Mouse (Mus musculus) CH12.LX (cell line): ENCODE data around the gene Kcnk3. TPM values are rescaled to one million over a fixed set of nuclear protein-coding genes. Genes with fewer than 3 reads are reported as not detected.

ENCODE experiments used
- DNase-seq: peaks from one replicate; pipeline ENCODE4 v3.0.0-alpha.2; 2013; ENCODE audit errors: extremely low read depth
- H3K27ac ChIP-seq: 2 replicates; pipeline ENCODE4 v1.5.1; 2012; ENCODE audit warnings: low read depth, mild to moderate bottlenecking, control low read depth, moderate library complexity; ENCODE audit not compliant: insufficient read depth
- H3K27me3 ChIP-seq: replicated peaks from 2 replicates; pipeline ENCODE3; 2012; ENCODE audit warnings: inconsistent platforms
- H3K36me3 ChIP-seq, 2 experiments: replicated peaks in 1 of 2; 2 replicates each; pipeline versions ENCODE3 to v1.6.1; 2012; ENCODE audit warnings: inconsistent platforms in 1 of 2, low read length in 1 of 2, mild to moderate bottlenecking in 1 of 2, mixed read lengths in 1 of 2, moderate library complexity in 1 of 2; ENCODE audit not compliant: control insufficient read depth in 1 of 2, insufficient read depth in 1 of 2
- H3K4me1 ChIP-seq, 2 experiments: 2 replicates each; pipeline ENCODE4 v1.6.1; 2012; ENCODE audit warnings: inconsistent platforms in 1 of 2, moderate library complexity in 1 of 2; ENCODE audit not compliant: insufficient read depth in 2 of 2, control insufficient read depth in 1 of 2
- H3K4me2 ChIP-seq: 2 replicates; pipeline ENCODE4 v1.6.1; 2012; ENCODE audit warnings: low read depth, mild to moderate bottlenecking, control low read depth; ENCODE audit not compliant: poor library complexity, insufficient read depth, severe bottlenecking
- H3K4me3 ChIP-seq, 3 experiments: fragments of 150-350 bp in 1 of 3; sonication (generic) in 1 of 3; replicated peaks in 1 of 3; 2 replicates each; pipeline versions ENCODE3 to v1.5.1; 2011 to 2012; ENCODE audit warnings: low read depth in 2 of 3, low read length in 2 of 3, mild to moderate bottlenecking in 2 of 3, moderate library complexity in 2 of 3, control low read depth in 1 of 3, improper control_type of control experiment in 1 of 3, inconsistent platforms in 1 of 3, mixed read lengths in 1 of 3; ENCODE audit not compliant: poor library complexity in 1 of 3
- H3K79me2 ChIP-seq: replicated peaks from 2 replicates; pipeline ENCODE4 v1.6.1; 2012; ENCODE audit warnings: mild to moderate bottlenecking, moderate library complexity; ENCODE audit not compliant: control insufficient read depth, poor library complexity, insufficient read depth, severe bottlenecking; ENCODE audit errors: extremely low read depth
- H3K9ac ChIP-seq: 2 replicates; pipeline ENCODE4 v1.6.1; 2012; ENCODE audit warnings: low read depth, mild to moderate bottlenecking, control low read depth, moderate library complexity; ENCODE audit not compliant: insufficient read depth
- H3K9me3 ChIP-seq: replicated peaks from 2 replicates; pipeline ENCODE3; 2012; ENCODE audit warnings: low read length, inconsistent platforms, mixed read lengths
- BHLHE40 ChIP-seq: IDR thresholded peaks from 2 replicates; pipeline ENCODE4 v1.6.1; 2011; ENCODE audit warnings: mild to moderate bottlenecking, low read depth, low read length, improper control_type of control experiment
- CHD2 ChIP-seq: IDR thresholded peaks from 2 replicates; pipeline ENCODE4 v1.6.1; 2011; ENCODE audit warnings: low read length, improper control_type of control experiment
- CTCF ChIP-seq, 2 experiments: IDR thresholded peaks in 1 of 2; conservative IDR thresholded peaks in 1 of 2; 2 replicates each; pipeline ENCODE4 v1.5.1; 2011 to 2012; ENCODE audit warnings: low read depth in 2 of 2, low read length in 2 of 2, improper control_type of control experiment in 1 of 2, inconsistent platforms in 1 of 2, mild to moderate bottlenecking in 1 of 2, moderate library complexity in 1 of 2
- E2F4 ChIP-seq: IDR thresholded peaks from 2 replicates; pipeline ENCODE4 v1.6.1; 2011; ENCODE audit warnings: low read depth, low read length, improper control_type of control experiment; ENCODE audit not compliant: insufficient replicate concordance
- ETS1 ChIP-seq: conservative IDR thresholded peaks from 2 replicates; pipeline ENCODE4 v1.6.1; 2012; ENCODE audit warnings: low read depth, mild to moderate bottlenecking, inconsistent platforms, low read length, improper control_type of control experiment, moderate library complexity
- GABPA ChIP-seq: IDR thresholded peaks from 2 replicates; pipeline ENCODE4 v1.6.1; 2012; ENCODE audit warnings: low read depth, low read length, improper control_type of control experiment, inconsistent platforms; ENCODE audit not compliant: insufficient replicate concordance
- HCFC1 ChIP-seq: IDR thresholded peaks from 2 replicates; pipeline ENCODE4 v1.6.1; 2012; ENCODE audit warnings: low read depth, mild to moderate bottlenecking, inconsistent platforms, low read length, improper control_type of control experiment
- JUN ChIP-seq: IDR thresholded peaks from 2 replicates; pipeline ENCODE4 v1.6.1; 2011; ENCODE audit warnings: low read depth, mild to moderate bottlenecking, low read length, improper control_type of control experiment, moderate library complexity; ENCODE audit not compliant: insufficient read depth
- JUND ChIP-seq: conservative IDR thresholded peaks from 2 replicates; pipeline ENCODE4 v1.6.1; 2011; ENCODE audit warnings: low read depth, low read length, improper control_type of control experiment
- KAT2A ChIP-seq: IDR thresholded peaks from 2 replicates; pipeline ENCODE4 v1.6.1; 2012; ENCODE audit warnings: low read length, improper control_type of control experiment, inconsistent platforms; ENCODE audit not compliant: insufficient replicate concordance
- MAFK ChIP-seq: IDR thresholded peaks from 2 replicates; pipeline ENCODE4 v1.6.1; 2011; ENCODE audit warnings: low read length, improper control_type of control experiment; ENCODE audit not compliant: insufficient replicate concordance
- MAX ChIP-seq: IDR thresholded peaks from 2 replicates; pipeline ENCODE4 v1.6.1; 2011; ENCODE audit warnings: low read length, improper control_type of control experiment
- MEF2A ChIP-seq: IDR thresholded peaks from 2 replicates; pipeline ENCODE4 v1.6.1; 2014; ENCODE audit warnings: low read depth, mild to moderate bottlenecking, inconsistent platforms, low read length, improper control_type of control experiment, borderline replicate concordance
- MXI1 ChIP-seq: IDR thresholded peaks from 2 replicates; pipeline ENCODE4 v1.6.1; 2011; ENCODE audit warnings: mild to moderate bottlenecking, low read depth, low read length, improper control_type of control experiment
- MYC ChIP-seq: IDR thresholded peaks from 2 replicates; pipeline ENCODE4 v1.6.1; 2011; ENCODE audit warnings: low read depth, mild to moderate bottlenecking, improper control_type of control experiment, low read length
- NRF1 ChIP-seq: IDR thresholded peaks from 2 replicates; pipeline ENCODE4 v1.6.1; 2014; ENCODE audit warnings: low read depth, mild to moderate bottlenecking, inconsistent platforms, low read length, improper control_type of control experiment, moderate library complexity
- PAX5 ChIP-seq: IDR thresholded peaks from 2 replicates; pipeline ENCODE4 v1.6.1; 2012; ENCODE audit warnings: low read length, inconsistent platforms, mixed read lengths
- POLR2AphosphoS2 ChIP-seq: IDR thresholded peaks from 2 replicates; pipeline ENCODE4 v1.6.1; 2011; ENCODE audit warnings: low read depth, low read length, improper control_type of control experiment
- RAD21 ChIP-seq: IDR thresholded peaks from 2 replicates; pipeline ENCODE4 v1.6.1; 2011; ENCODE audit warnings: low read depth, mild to moderate bottlenecking, low read length, improper control_type of control experiment, moderate library complexity
- RCOR1 ChIP-seq: conservative IDR thresholded peaks from 2 replicates; pipeline ENCODE4 v1.6.1; 2012; ENCODE audit warnings: low read depth, mild to moderate bottlenecking, inconsistent platforms, low read length, improper control_type of control experiment
- SIN3A ChIP-seq: IDR thresholded peaks from 2 replicates; pipeline ENCODE4 v1.6.1; 2012; ENCODE audit warnings: low read length, improper control_type of control experiment, inconsistent platforms
- SMC3 ChIP-seq: IDR thresholded peaks from 2 replicates; pipeline ENCODE4 v1.6.1; 2011; ENCODE audit warnings: low read depth, low read length, improper control_type of control experiment
- TBP ChIP-seq: conservative IDR thresholded peaks from 2 replicates; pipeline ENCODE4 v1.6.1; 2011; ENCODE audit warnings: low read depth, low read length, improper control_type of control experiment
- USF1 ChIP-seq: IDR thresholded peaks from 2 replicates; pipeline ENCODE4 v1.6.1; 2014; ENCODE audit warnings: low read depth, mild to moderate bottlenecking, inconsistent platforms, low read length, improper control_type of control experiment
- ZKSCAN1 ChIP-seq: IDR thresholded peaks from 2 replicates; pipeline ENCODE4 v1.6.1; 2012; ENCODE audit warnings: low read depth, inconsistent platforms, low read length, improper control_type of control experiment, borderline replicate concordance
- ZNF384 ChIP-seq: IDR thresholded peaks from 2 replicates; pipeline ENCODE4 v1.6.1; 2012; ENCODE audit warnings: low read depth, low read length, improper control_type of control experiment, inconsistent platforms
- dilution Hi-C: fragments of 300-500 bp; cut with MboI; formaldehyde crosslinking; loops from 2 replicates; pipeline ENCODE4 v1.14.3; 2020; ENCODE audit warnings: low sequenced_read_pairs; ENCODE audit not compliant: extremely low pct_unique_long_range_greater_than_20kb, extremely low pct_ligation_motif_present
- in situ Hi-C: fragments of 300-500 bp; cut with MboI; formaldehyde crosslinking; loops from 3 replicates; pipeline ENCODE4 v1.14.3; 2019; ENCODE audit warnings: low sequenced_read_pairs, low pct_ligation_motif_present, low pct_unique_long_range_greater_than_20kb, mixed read lengths
- polyA plus RNA-seq: library from polyadenylated mRNA; unstranded; fragments of >175 nt; gene quantifications from 2 replicates; pipeline ENCODE4 v1.2.1, GENCODE M21; 2012; ENCODE audit warnings: low read depth; ENCODE audit not compliant: insufficient read length
- total RNA-seq, 2 experiments: library from RNA; depleted of rRNA; stranded (reverse); fragments of 300-350 nt in 1 of 2; fragments of >200 nt in 1 of 2; gene quantifications; 2 replicates each; pipeline ENCODE4 v1.2.3; 2012 to 2014

The Kcnk3 gene
- total and polyA plus RNA-seq, 3 experiments: not detected

DNA sequence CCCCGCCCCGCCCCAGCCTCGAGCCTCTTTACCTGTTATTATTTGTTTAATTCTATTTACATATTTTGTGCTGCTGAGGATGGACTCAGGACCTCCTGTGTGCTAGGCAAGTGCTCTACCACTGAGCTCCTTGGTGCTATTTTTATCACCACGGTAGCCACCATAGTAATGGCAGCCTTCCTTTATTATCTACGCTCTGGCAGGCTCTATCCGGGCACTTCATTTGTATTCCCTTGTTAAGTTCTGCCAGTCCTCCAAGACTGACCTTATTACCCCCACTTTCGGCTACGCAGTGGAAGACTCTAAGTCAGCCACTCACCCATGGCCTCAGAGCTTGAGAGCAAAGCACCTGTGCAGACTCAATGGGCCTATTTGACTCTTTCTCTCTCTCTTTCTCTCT lies 3.8 kb downstream of the Kcnk3 start:
- Histone ChIP-seq H3K9ac (no peak overlapping the region), H3K79me2 (no peaks in the 10 kb centered on the region), H3K4me3 (no peak overlapping the region), H3K4me2 (no peak overlapping the region), H3K36me3 (no peaks in the 10 kb centered on the region), H3K4me1 (peaks cover 22 to 50% of the 10 kb centered on the region in 2 experiments), H3K27ac (no peak overlapping the region), H3K27me3 (peaks cover 25% of the 10 kb centered on the region), H3K9me3 (peaks cover 5% of the 10 kb centered on the region)
- DNase-seq: no peak
- in situ Hi-C loops: no loop called here
- TF ChIP-seq POLR2AphosphoS2 (no peak), RCOR1 (no peak), HCFC1 (no peak), CHD2 (no peak), GABPA (no peak), NRF1 (no peak), USF1 (no peak), ZNF384 (no peak), MAFK (no peak), MEF2A (no peak), ETS1 (no peak), KAT2A (no peak), TBP (no peak), JUND (no peak)
- dilution Hi-C loops: no loop called here

DNA sequence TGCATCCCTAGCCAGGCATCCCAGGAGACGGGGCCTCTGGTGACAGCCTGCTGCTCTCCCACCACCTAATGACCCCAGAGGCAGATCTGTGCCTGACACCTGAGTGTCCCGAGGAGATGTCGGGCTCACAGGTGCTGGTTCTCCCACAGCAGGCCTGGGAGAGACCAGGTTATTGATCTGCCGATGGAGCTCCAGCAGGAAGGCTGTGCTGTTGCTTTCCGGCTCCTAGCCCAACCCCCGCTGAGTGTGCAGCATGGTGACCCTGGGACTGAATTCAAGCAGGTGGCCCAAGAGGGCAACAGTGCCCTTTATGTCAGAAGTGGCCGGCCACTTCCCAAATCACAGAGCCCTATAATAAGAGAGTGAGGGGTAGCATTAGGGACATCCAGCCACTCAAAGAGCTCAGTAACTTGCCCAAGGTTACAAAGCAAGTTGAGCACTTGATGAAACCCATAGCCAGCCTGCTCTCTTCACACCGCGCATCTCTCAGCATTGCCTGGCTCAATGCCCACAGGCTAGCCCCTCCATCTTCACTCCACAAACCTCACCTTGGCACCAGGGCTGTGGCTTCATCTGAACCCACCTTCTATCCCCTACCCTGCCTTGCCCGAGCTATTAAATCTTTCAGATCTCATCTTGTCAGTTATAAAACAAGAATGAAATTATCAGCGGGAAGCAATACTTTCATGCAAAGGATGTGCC lies 4.5 kb downstream of the Kcnk3 start:
- peaks cover 18% of the 10 kb centered on the region for H3K27me3 ChIP-seq
- in situ Hi-C loops: no loop called here
- dilution Hi-C loops: no loop called here
- no peak overlapping the region for H3K4me2 ChIP-seq
- H3K79me2 ChIP-seq: no peaks in the 10 kb centered on the region
- H3K9me3 ChIP-seq: peaks cover 5% of the 10 kb centered on the region
- no peak for DNase-seq
- H3K36me3 ChIP-seq: no peaks in the 10 kb centered on the region
- H3K9ac ChIP-seq: no peak overlapping the region
- no peak overlapping the region for H3K4me3 ChIP-seq
- no peak overlapping the region for H3K27ac ChIP-seq
- peaks cover 22 to 50% of the 10 kb centered on the region in 2 experiments for H3K4me1 ChIP-seq
- TF ChIP-seq MAFK (no peak), MXI1 (no peak), TBP (no peak), RAD21 (no peak), E2F4 (no peak), CTCF (conservative IDR thresholded peaks at IDR 0.05 in 1 of 2, IDR thresholded peaks at IDR 0.05 in 1 of 2; ENCODE audit: low read depth in 2 of 2, low read length in 2 of 2) (no peak), SMC3 (no peak), JUND (no peak), HCFC1 (no peak), MEF2A (no peak), SIN3A (no peak), RCOR1 (no peak), MAX (no peak), JUN (no peak), PAX5 (no peak), BHLHE40 (no peak), MYC (no peak), ZKSCAN1 (no peak)
